Mouse (Mus musculus): ENCODE data around the gene Prpsap1.
A peak's percentile ranks its signal among the peaks of the same experiment; 100 is the strongest.

The Prpsap1 gene

GRCm38 (mm10) chr11:116443935-116444334, 50.1 kb downstream of the Prpsap1 start:
- no peak for DNase-seq (ENCODE audit: low spot score in 2 of 2)

GRCm38 (mm10) chr11:116443311-116443710, 50.7 kb downstream of the Prpsap1 start:
- no peak for DNase-seq (ENCODE audit: low spot score in 2 of 2)

- DNase-seq (ENCODE audit: low spot score in 2 of 2), result no peak
Observed at GRCm38 (mm10) chr11:116442867-116443177, 51.2 kb downstream of the Prpsap1 start.

GRCm38 (mm10) chr11:116442129-116442866, 51.7 kb downstream of the Prpsap1 start:
- DNase-seq (ENCODE audit: low spot score in 2 of 2), result no peak

GRCm38 (mm10) chr11:116440408-116441068, 53.5 kb downstream of the Prpsap1 start:
- DNase-seq (ENCODE audit: low spot score in 2 of 2), result no peak

- DNase-seq (ENCODE audit: low spot score in 2 of 2), result no peak
Observed at GRCm38 (mm10) chr11:116439269-116440240, 54.4 kb downstream of the Prpsap1 start.

GRCm38 (mm10) chr11:116437541-116437940, 56.5 kb downstream of the Prpsap1 start:
- no peak for DNase-seq (ENCODE audit: low spot score in 2 of 2)

GRCm38 (mm10) chr11:116436725-116437331, 57.2 kb downstream of the Prpsap1 start:
- no peak for DNase-seq (ENCODE audit: low spot score in 2 of 2)

- DNase-seq (ENCODE audit: low spot score in 2 of 2), result no peak
Observed at GRCm38 (mm10) chr11:116435992-116436724, 57.8 kb downstream of the Prpsap1 start.

GRCm38 (mm10) chr11:116434967-116435752, 58.8 kb downstream of the Prpsap1 start:
- no peak for DNase-seq (ENCODE audit: low spot score in 2 of 2)

GRCm38 (mm10) chr11:116434287-116434966, 59.6 kb downstream of the Prpsap1 start:
- peak; percentile 44 to 53 for DNase-seq (ENCODE audit: low spot score in 2 of 2)

GRCm38 (mm10) chr11:116433356-116434286, 60.4 kb downstream of the Prpsap1 start, which contains the start of gene Ubald2:
Ubald2 (plus strand) TSS chr11:116434094.
- peak; percentile 98 to 99 for DNase-seq (ENCODE audit: low spot score in 2 of 2)

GRCm38 (mm10) chr11:116432593-116433355, 61.2 kb downstream of the Prpsap1 start:
- DNase-seq (ENCODE audit: low spot score in 2 of 2), result peak; percentile 49 to 63

- no peak for DNase-seq (ENCODE audit: low spot score in 2 of 2)
Observed at GRCm38 (mm10) chr11:116432127-116432526, 61.9 kb downstream of the Prpsap1 start.

GRCm38 (mm10) chr11:116431428-116432077, 62.4 kb downstream of the Prpsap1 start:
- no peak for DNase-seq (ENCODE audit: low spot score in 2 of 2)

- DNase-seq (ENCODE audit: low spot score in 2 of 2), result no peak
Observed at GRCm38 (mm10) chr11:116430723-116431427, 63.1 kb downstream of the Prpsap1 start.
